Mouse (Mus musculus): ENCODE measurements around the gene Fhl2. TPM values are rescaled to one million over a fixed set of nuclear protein-coding genes. Genes with fewer than 3 reads are reported as not detected.

The Fhl2 gene
- polyA plus RNA-seq, 1 experiment from 2014 or later: 3.5 TPM

DNA sequence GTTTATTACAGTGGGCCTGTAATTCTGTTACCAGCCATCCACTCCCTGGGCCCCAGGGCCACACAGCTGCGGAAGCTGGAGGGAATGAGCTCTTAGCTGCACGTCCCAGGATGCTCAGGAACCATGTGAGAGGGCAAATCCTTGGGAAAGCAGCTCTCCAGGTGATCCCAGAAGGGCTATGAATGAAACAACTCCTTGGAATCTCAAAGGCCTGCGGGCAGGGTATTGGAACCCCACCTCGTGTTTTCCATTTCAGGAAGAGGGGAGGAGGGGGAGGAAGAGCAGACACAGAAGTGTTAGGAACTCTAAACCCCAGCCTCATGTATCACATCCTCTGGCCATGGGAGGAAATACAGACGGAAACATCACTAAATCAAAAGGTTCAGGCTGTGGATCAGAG is 28.8 kb downstream of the Fhl2 start:
- no peak overlapping the region for H3K4me3 ChIP-seq (replicated peaks)
- H3K4me2 ChIP-seq: no peak overlapping the region
- H3K27ac ChIP-seq: no peak overlapping the region
- H3K9ac ChIP-seq: no peak overlapping the region
- no peaks in the 10 kb centered on the region for H3K9me3 ChIP-seq (replicated peaks)
- no peaks in the 10 kb centered on the region for H3K36me3 ChIP-seq
- ATAC-seq (ENCODE audit: low read depth) (no peak), DNase-seq (no peak)
- 45% methylated on average over 5 of the region's 5 CpGs for WGBS (ENCODE audit: insufficient replicate concordance)
- H3K27me3 ChIP-seq: peaks cover 21% of the 10 kb centered on the region
- H3K4me1 ChIP-seq (replicated peaks): peaks cover 8% of the 10 kb centered on the region; the same call in 1 of the 2 replicates

DNA sequence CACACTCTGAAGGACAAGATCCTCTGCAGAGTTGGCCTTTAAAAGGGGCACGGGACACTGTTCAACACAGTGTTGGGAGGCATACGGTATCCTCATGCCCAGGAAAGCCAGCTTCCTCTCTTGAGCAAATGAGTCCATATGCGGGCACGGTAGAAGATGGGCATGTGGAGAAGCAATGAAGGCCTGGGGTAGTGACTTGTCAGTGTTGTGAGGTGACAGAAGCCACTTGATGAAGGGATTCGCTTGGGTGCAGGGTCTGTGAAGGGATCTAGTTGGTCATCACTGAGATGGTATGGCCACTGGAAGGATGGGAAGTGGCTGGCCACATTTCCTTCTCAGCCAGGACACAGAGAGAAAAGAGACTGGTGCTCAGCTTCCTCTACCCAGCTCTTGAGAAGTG is 32.2 kb downstream of the Fhl2 start:
- WGBS (ENCODE audit: insufficient replicate concordance): 76% methylated on average over 5 of the region's 5 CpGs
- peaks cover 7% of the 10 kb centered on the region; the same call in 1 of the 2 replicates for H3K4me1 ChIP-seq (replicated peaks)

GRCm38 (mm10) chr1:43163467-43164418 is 33.0 kb downstream of the Fhl2 start:
- Histone ChIP-seq H3K36me3 (no peaks in the 10 kb centered on the region), H3K9me3 (replicated peaks) (no peaks in the 10 kb centered on the region), H3K4me2 (peak overlapping the region; percentile 68), H3K4me1 (replicated peaks) (peaks cover 7% of the 10 kb centered on the region; the same call in 1 of the 2 replicates), H3K27me3 (peaks cover 30% of the 10 kb centered on the region), H3K27ac (no peak overlapping the region), H3K4me3 (replicated peaks) (peak overlapping the region; percentile 54), H3K9ac (peak overlapping the region; percentile 49)
- DNase-seq (no peak), ATAC-seq (ENCODE audit: low read depth) (peak; percentile 59)
- WGBS (ENCODE audit: insufficient replicate concordance): 4% methylated on average over 60 of the region's 61 CpGs

More for the DNA sequence above, 32.2 kb downstream of the Fhl2 start:
- peaks cover 30% of the 10 kb centered on the region for H3K27me3 ChIP-seq
- H3K4me2 ChIP-seq: no peak overlapping the region
- DNase-seq: no peak
- no peaks in the 10 kb centered on the region for H3K9me3 ChIP-seq (replicated peaks)
- H3K27ac ChIP-seq: no peak overlapping the region
- no peak overlapping the region for H3K9ac ChIP-seq
- no peak overlapping the region for H3K4me3 ChIP-seq (replicated peaks)
- H3K36me3 ChIP-seq: no peaks in the 10 kb centered on the region
- ATAC-seq (ENCODE audit: low read depth): no peak

DNA sequence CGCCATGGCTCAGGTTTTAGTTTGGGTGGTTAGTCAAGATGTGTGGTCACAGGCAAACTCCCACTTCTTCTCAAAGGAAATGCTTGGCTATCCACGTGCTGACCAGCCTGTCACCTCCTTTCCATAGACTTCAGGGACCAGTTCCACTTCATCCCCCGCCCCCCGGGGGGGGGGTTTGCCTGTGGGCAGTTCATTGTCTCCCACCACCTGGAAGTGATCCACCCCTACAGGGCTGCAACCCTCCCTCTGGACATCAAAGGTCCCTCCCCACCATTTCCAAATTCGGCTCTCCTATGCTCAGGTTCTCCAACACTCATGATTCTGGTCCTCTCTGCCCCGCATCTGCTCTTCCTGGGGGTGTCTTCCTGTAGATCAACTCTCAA is 33.7 kb downstream of the Fhl2 start:
- Histone ChIP-seq H3K27me3 (peaks cover 30% of the 10 kb centered on the region), H3K36me3 (no peaks in the 10 kb centered on the region), H3K4me2 (peak overlapping the region; percentile 68), H3K27ac (no peak overlapping the region), H3K4me3 (replicated peaks) (peak overlapping the region; percentile 54), H3K9me3 (replicated peaks) (no peaks in the 10 kb centered on the region), H3K9ac (0 out of 2 replicates have a peak overlapping the region, but pooled peaks have one; percentile 49), H3K4me1 (replicated peaks) (peaks cover 7% of the 10 kb centered on the region; the same call in 1 of the 2 replicates)
- no peak for DNase-seq
- ATAC-seq (ENCODE audit: low read depth): no peak
- 2% methylated on average over 6 of the region's 6 CpGs for WGBS (ENCODE audit: insufficient replicate concordance)

GRCm38 (mm10) chr1:43162394-43162793 is 34.4 kb downstream of the Fhl2 start:
- WGBS (ENCODE audit: insufficient replicate concordance): 60% methylated on average over 3 of the region's 3 CpGs
- peak overlapping the region; percentile 68; the same call in 1 of the 2 replicates for H3K4me2 ChIP-seq
- ATAC-seq (ENCODE audit: low read depth) (no peak), DNase-seq (no peak)
- no peaks in the 10 kb centered on the region for H3K36me3 ChIP-seq
- H3K9me3 ChIP-seq (replicated peaks): no peaks in the 10 kb centered on the region
- H3K4me3 ChIP-seq (replicated peaks): no peak overlapping the region
- peaks cover 30% of the 10 kb centered on the region for H3K27me3 ChIP-seq
- no peak overlapping the region for H3K9ac ChIP-seq
- no peak overlapping the region for H3K27ac ChIP-seq
- peaks cover 7% of the 10 kb centered on the region; the same call in 1 of the 2 replicates for H3K4me1 ChIP-seq (replicated peaks)

GRCm38 (mm10) chr1:43159429-43159828 is 37.4 kb downstream of the Fhl2 start:
- Histone ChIP-seq H3K4me2 (no peak overlapping the region), H3K4me1 (replicated peaks) (peaks cover 7% of the 10 kb centered on the region; the same call in 1 of the 2 replicates), H3K27me3 (peaks cover 23% of the 10 kb centered on the region), H3K9me3 (replicated peaks) (no peaks in the 10 kb centered on the region), H3K9ac (no peak overlapping the region), H3K27ac (no peak overlapping the region), H3K4me3 (replicated peaks) (no peak overlapping the region), H3K36me3 (no peaks in the 10 kb centered on the region)
- 46% methylated on average over 4 of the region's 4 CpGs for WGBS (ENCODE audit: insufficient replicate concordance)
- DNase-seq (no peak), ATAC-seq (ENCODE audit: low read depth) (no peak)

DNA sequence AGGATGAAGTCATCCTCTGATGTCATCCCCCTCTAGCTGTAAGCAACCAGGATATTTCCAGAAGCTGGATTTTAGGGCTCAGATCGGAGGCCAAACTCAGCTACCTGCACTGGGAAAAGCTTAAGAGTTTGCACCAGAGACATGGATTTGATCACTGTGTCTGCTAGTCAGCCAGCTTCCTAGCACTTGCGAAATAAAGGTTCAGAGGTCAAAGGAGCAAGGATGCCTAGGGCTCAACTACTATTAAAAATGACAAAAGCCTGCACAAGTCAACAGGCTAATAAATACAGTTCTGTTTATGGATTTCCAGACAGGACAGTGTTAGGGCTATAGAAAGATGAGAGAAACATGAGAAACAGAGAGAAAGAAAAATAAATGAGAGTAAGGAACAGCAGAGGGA is 38.9 kb downstream of the Fhl2 start:
- 59% methylated on average over 2 of the region's 2 CpGs for WGBS (ENCODE audit: insufficient replicate concordance)

GRCm38 (mm10) chr1:43154491-43154890 is 42.3 kb downstream of the Fhl2 start:
- Histone ChIP-seq H3K4me1 (replicated peaks) (no peaks in the 10 kb centered on the region), H3K9me3 (replicated peaks) (no peaks in the 10 kb centered on the region), H3K4me3 (replicated peaks) (no peak overlapping the region), H3K4me2 (no peak overlapping the region), H3K27me3 (no peaks in the 10 kb centered on the region), H3K36me3 (no peaks in the 10 kb centered on the region), H3K9ac (no peak overlapping the region), H3K27ac (no peak overlapping the region)
- 51% methylated on average over 2 of the region's 2 CpGs for WGBS (ENCODE audit: insufficient replicate concordance)
- ATAC-seq (ENCODE audit: low read depth) (no peak), DNase-seq (no peak)

More for the DNA sequence above, 38.9 kb downstream of the Fhl2 start:
- H3K27ac ChIP-seq: no peak overlapping the region
- no peak overlapping the region for H3K4me2 ChIP-seq
- no peaks in the 10 kb centered on the region for H3K36me3 ChIP-seq
- H3K4me1 ChIP-seq (replicated peaks): no peaks in the 10 kb centered on the region
- ATAC-seq (ENCODE audit: low read depth) (no peak), DNase-seq (no peak)
- H3K9ac ChIP-seq: no peak overlapping the region
- no peaks in the 10 kb centered on the region for H3K9me3 ChIP-seq (replicated peaks)
- peaks cover 8% of the 10 kb centered on the region; the same call in 1 of the 2 replicates for H3K27me3 ChIP-seq
- H3K4me3 ChIP-seq (replicated peaks): no peak overlapping the region

DNA sequence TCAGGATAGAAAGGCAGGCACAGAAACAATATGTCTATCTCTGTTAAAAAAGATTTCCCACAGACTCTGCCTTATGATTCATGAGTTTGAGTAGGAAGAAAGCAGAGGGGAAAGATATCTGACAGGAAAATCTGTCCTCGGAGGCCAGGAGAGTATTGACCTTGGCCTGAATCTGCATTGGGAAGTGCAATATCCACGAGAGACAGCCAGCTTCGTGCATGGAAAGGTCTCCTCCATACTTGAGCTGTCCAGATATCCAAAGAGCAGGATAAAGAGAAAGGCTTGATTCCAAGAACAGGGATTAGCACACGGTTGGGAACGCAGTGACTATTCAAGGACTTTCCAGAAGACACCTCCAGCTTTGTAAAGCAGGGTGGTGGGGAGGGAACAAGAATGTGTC is 43.2 kb downstream of the Fhl2 start:
- Histone ChIP-seq H3K9me3 (replicated peaks) (no peaks in the 10 kb centered on the region), H3K4me1 (replicated peaks) (no peaks in the 10 kb centered on the region), H3K36me3 (no peaks in the 10 kb centered on the region), H3K27ac (no peak overlapping the region), H3K27me3 (no peaks in the 10 kb centered on the region), H3K4me3 (replicated peaks) (no peak overlapping the region), H3K9ac (no peak overlapping the region), H3K4me2 (no peak overlapping the region)
- WGBS (ENCODE audit: insufficient replicate concordance): 57% methylated on average over 5 of the region's 5 CpGs
- ATAC-seq (ENCODE audit: low read depth) (no peak), DNase-seq (no peak)

GRCm38 (mm10) chr1:43152626-43153025 is 44.2 kb downstream of the Fhl2 start:
- Histone ChIP-seq H3K4me3 (replicated peaks) (no peak overlapping the region), H3K36me3 (no peaks in the 10 kb centered on the region), H3K27me3 (no peaks in the 10 kb centered on the region), H3K9ac (no peak overlapping the region), H3K9me3 (replicated peaks) (no peaks in the 10 kb centered on the region), H3K27ac (no peak overlapping the region), H3K4me2 (no peak overlapping the region), H3K4me1 (replicated peaks) (no peaks in the 10 kb centered on the region)
- DNase-seq (no peak), ATAC-seq (ENCODE audit: low read depth) (no peak)
- 49% methylated on average over 4 of the region's 4 CpGs for WGBS (ENCODE audit: insufficient replicate concordance)

DNA sequence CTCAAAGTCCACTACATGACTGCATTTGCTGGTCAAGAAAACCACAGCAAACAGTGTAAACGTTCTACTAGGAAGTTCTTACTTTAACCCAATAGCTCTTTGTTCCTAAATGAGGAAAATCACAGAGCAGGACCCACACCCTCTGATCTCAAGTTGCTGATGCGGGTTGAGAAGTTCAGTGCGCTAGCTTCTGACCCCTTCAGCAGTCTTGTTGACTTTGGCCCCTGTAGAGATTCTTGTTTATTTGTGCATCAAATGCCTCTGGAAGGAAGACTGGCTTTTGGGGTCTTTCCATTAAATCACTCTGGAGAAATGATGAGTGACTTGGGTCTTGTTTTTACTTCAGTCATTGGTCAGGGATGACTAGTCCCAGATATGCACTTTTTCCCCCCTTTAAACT is 46.6 kb downstream of the Fhl2 start:
- DNase-seq (no peak), ATAC-seq (ENCODE audit: low read depth) (no peak)
- Histone ChIP-seq H3K4me2 (no peak overlapping the region), H3K4me3 (replicated peaks) (no peak overlapping the region), H3K27me3 (no peaks in the 10 kb centered on the region), H3K9ac (no peak overlapping the region), H3K27ac (no peak overlapping the region), H3K9me3 (replicated peaks) (no peaks in the 10 kb centered on the region), H3K36me3 (no peaks in the 10 kb centered on the region), H3K4me1 (replicated peaks) (no peaks in the 10 kb centered on the region)
- 58% methylated on average over 3 of the region's 3 CpGs for WGBS (ENCODE audit: insufficient replicate concordance)
